Mouse (Mus musculus) 416B (cell line): ENCODE results near the gene Olfr845.

Experiments
- DNase-seq: peaks from one replicate; pipeline ENCODE4 v3.0.0; 2011; ENCODE audit warnings: low read depth

The Olfr845 gene

DNA sequence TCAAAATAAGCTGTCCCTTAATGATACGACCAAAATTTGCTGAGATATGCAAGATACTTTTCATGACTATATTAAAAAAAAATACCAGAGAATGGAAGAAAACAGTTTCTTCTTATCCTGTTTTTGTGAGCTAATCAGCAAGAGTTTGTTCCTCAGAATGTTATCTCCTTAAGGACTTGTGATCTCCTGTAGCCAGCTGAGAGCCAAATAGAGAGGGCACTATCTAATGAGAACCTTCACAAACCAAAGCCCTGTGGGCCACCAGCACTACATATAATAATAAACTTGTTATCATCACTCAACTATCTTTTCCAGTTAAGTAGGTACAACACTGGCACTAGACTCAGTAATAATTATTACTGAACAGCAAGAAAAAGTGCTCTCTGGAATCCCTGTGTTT, at the start of gene Olfr845:
TSS of gene Olfr845 (plus strand) at position 301 of the 400 bp plus-strand sequence.
- no peak for DNase-seq

DNA sequence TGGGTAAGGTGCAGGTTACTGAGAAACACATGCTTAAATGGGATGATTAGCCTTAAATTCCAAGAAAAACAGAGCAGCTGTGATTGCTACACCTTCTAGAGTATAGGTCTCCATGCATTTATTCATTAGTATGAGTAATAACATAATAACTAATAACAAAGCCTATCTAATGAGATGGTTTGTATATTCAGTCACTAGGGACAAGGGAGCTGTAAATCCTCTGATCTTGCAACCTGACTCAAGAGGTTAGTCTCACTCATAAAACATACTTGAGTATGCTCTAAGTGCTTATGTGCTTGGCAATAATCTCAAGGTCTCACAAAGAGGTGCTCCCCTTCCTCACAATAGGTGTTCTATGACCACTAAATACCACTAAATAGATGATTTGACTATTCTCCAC, 20.2 kb upstream of the Olfr845 start, which contains the start of gene Olfr844:
TSS of gene Olfr844 (plus strand) at position 301 of the 400 bp plus-strand sequence.
- DNase-seq, result no peak

DNA sequence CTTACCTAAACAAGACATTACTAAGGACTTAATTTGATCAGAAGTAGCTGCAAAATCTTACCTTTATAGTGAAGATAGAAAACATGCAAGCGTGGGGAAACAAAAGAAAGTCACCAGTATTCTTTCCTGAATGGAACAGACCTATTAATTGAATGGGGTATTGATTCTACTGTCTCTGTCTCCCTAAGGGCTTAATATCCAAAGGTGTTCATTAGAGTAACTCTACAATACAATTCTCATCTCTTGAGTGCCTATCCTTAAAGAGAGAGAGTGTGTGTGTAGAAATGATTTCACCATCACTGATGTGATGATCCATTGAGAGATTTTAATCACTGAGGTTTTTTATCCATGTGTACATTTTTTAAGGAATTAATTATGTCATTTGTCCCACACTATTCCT, 27.6 kb downstream of the Olfr845 start, which contains the start of gene Olfr846:
TSS of gene Olfr846 (minus strand) at position 101 of the 400 bp plus-strand sequence.
- DNase-seq, result no peak

DNA sequence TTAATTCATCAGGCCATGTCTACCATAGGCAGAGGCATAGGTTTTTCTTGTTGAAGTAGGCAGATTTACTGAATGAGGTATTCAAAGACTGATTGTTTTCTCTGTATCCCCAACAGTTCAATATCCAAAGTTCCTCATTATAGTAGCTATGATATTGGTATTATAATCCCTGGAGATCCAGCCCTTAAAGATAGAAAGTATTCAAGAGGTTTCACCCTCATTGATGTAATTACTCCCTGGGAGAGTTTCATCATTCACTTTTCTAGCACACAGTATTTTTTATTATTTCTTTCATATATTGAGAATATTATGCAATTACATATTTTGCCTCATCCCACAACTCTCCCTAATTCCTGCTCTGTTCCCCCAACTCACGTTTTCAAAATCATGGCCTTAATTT, 42.3 kb downstream of the Olfr845 start, which contains the start of gene Olfr847:
TSS of gene Olfr847 (minus strand) at position 101 of the 400 bp plus-strand sequence.
- no peak for DNase-seq
